Comparison of ENCODE assay signal across 10 mouse cellular contexts in genomic region chr9:35163011-35163690, GRCm38 (mm10). TPM values are rescaled to one million over a fixed set of nuclear protein-coding genes. Genes with fewer than 3 reads are reported as not detected.
DNase-seq lines count a peak whose midpoint lies in the region; ATAC-seq lines count a peak whose summit lies in the region.
"Had no signal": no experiment of that assay in that cellular context is flagged by ENCODE, and none has a peak within 500 bp of the region (broad histone marks: within the 10 kb centered on the region; RNA-seq: fewer than 3 reads in every experiment).

No protein-coding gene starts in this region.

- peak; percentile 61 to 62 for DNase-seq in layer of hippocampus, postnatal 10 days (ENCODE audit: low spot score in 2 of 2)
- no peak for DNase-seq in layer of hippocampus, adult 11-12 months (ENCODE audit: low spot score)
- DNase-seq in adrenal gland, postnatal 10 days: peak; percentile 68
- DNase-seq in cerebellum, adult 8-10 months: peak; percentile 74
- DNase-seq in heart, postnatal 4 days: peak; percentile 76
- DNase-seq in thymus, adult 18-20 months: no peak
- DNase-seq: midbrain, embryonic 14.5 days had no signal

- H3K9ac ChIP-seq in midbrain, embryonic 15.5 days: no peak overlapping the region
- H3K9ac ChIP-seq: embryonic facial prominence, embryonic 15.5 days had no signal

- H3K27ac ChIP-seq in midbrain, embryonic 15.5 days: no peak overlapping the region
- H3K27ac ChIP-seq: embryonic facial prominence, embryonic 15.5 days had no signal

- no peaks in the 10 kb centered on the region for H3K4me1 ChIP-seq in midbrain, embryonic 15.5 days

- H3K36me3 ChIP-seq in midbrain, embryonic 15.5 days (replicated peaks): no peaks in the 10 kb centered on the region
- H3K36me3 ChIP-seq: embryonic facial prominence, embryonic 15.5 days had no signal

- H3K4me2 ChIP-seq in midbrain, embryonic 15.5 days: no peak overlapping the region
- H3K4me2 ChIP-seq: embryonic facial prominence, embryonic 15.5 days had no signal

- no peak for ATAC-seq in granulocyte monocyte progenitor cell, adult 5-6 weeks (replicated peaks; ENCODE audit: poor library complexity, severe bottlenecking)
- ATAC-seq in midbrain, embryonic 15.5 days (replicated peaks): no peak

- no peaks in the 10 kb centered on the region for H3K9me3 ChIP-seq in midbrain, embryonic 15.5 days
- H3K9me3 ChIP-seq: embryonic facial prominence, embryonic 15.5 days had no signal

- H3K4me3 ChIP-seq in midbrain, embryonic 15.5 days: no peak overlapping the region
- H3K4me3 ChIP-seq: embryonic facial prominence, embryonic 15.5 days had no signal

- WGBS in midbrain, embryonic 15.5 days: 91% methylated on average over 11 of the region's 11 CpGs

- no peaks in the 10 kb centered on the region for H3K27me3 ChIP-seq in midbrain, embryonic 15.5 days (replicated peaks)
- H3K27me3 ChIP-seq: embryonic facial prominence, embryonic 15.5 days had no signal

RNA-seq across cellular contexts. Expression of gene Dcps, which starts 12.7 kb away (rescaled TPM):
- total RNA-seq in layer of hippocampus, postnatal 10 days (2021): 10 to 100 TPM; 15.3 to 19.7 TPM
- 10 to 100 TPM; 25.3 to 29.3 TPM for total RNA-seq in adrenal gland, postnatal 10 days (2021)
- total RNA-seq in heart, postnatal 4 days (2021): 10 to 100 TPM; 29.7 to 30.5 TPM
- 68.1 and 71.8 TPM in 2 replicates for total RNA-seq in granulocyte monocyte progenitor cell, adult 5-6 weeks (2014; fragmentation: Nextera tagmentation)
- total RNA-seq in granulocyte monocyte progenitor cell, adult 5-6 weeks (2017): 61.8 and 66.6 TPM in 2 replicates
- polyA plus RNA-seq in midbrain, embryonic 15.5 days (2015; fragmentation: Nextera tagmentation; extraction: Ambion mirVana): 80.3 and 81.2 TPM in 2 replicates

RNA-seq across cellular contexts. Expression of gene Srpr, which starts 36.8 kb away (rescaled TPM):
- total RNA-seq in layer of hippocampus, postnatal 10 days (2021): 10 to 100 TPM; 53.9 to 58.0 TPM
- total RNA-seq in adrenal gland, postnatal 10 days (2021): 100 to 1,000 TPM; 128 to 136 TPM
- 10 to 100 TPM; 93.2 to 95.3 TPM for total RNA-seq in heart, postnatal 4 days (2021)
- 71.1 and 86.8 TPM in 2 replicates for total RNA-seq in granulocyte monocyte progenitor cell, adult 5-6 weeks (2014; fragmentation: Nextera tagmentation)
- total RNA-seq in granulocyte monocyte progenitor cell, adult 5-6 weeks (2017): 75.6 and 85.4 TPM in 2 replicates
- polyA plus RNA-seq in midbrain, embryonic 15.5 days (2015; fragmentation: Nextera tagmentation; extraction: Ambion mirVana): 65.3 and 65.8 TPM in 2 replicates

RNA-seq across cellular contexts. Expression of gene Tirap, which starts 36.9 kb away (rescaled TPM):
- total RNA-seq in layer of hippocampus, postnatal 10 days (2021): 1 to 10 TPM; 2.4 to 3.4 TPM
- 1 to 10 TPM; 8.0 to 8.4 TPM for total RNA-seq in adrenal gland, postnatal 10 days (2021)
- total RNA-seq in heart, postnatal 4 days (2021): 1 to 10 TPM; 7.7 TPM
- 10.4 and 12.5 TPM in 2 replicates for total RNA-seq in granulocyte monocyte progenitor cell, adult 5-6 weeks (2014; fragmentation: Nextera tagmentation)
- 9.7 and 10.2 TPM in 2 replicates for total RNA-seq in granulocyte monocyte progenitor cell, adult 5-6 weeks (2017)
- polyA plus RNA-seq in midbrain, embryonic 15.5 days (2015; fragmentation: Nextera tagmentation; extraction: Ambion mirVana): 4.4 and 5.3 TPM in 2 replicates

RNA-seq across cellular contexts. Expression of gene St3gal4, which starts 44.1 kb away (rescaled TPM):
- 10 to 100 TPM; 18.8 to 22.1 TPM for total RNA-seq in layer of hippocampus, postnatal 10 days (2021)
- total RNA-seq in adrenal gland, postnatal 10 days (2021): 10 to 100 TPM; 39.2 to 40.2 TPM
- total RNA-seq in heart, postnatal 4 days (2021): 10 to 100 TPM; 34.4 to 38.0 TPM
- total RNA-seq in granulocyte monocyte progenitor cell, adult 5-6 weeks (2014; fragmentation: Nextera tagmentation): 39.2 and 44.6 TPM in 2 replicates
- total RNA-seq in granulocyte monocyte progenitor cell, adult 5-6 weeks (2017): 35.6 and 41.8 TPM in 2 replicates
- 13.0 and 14.3 TPM in 2 replicates for polyA plus RNA-seq in midbrain, embryonic 15.5 days (2015; fragmentation: Nextera tagmentation; extraction: Ambion mirVana)

RNA-seq across cellular contexts. Expression of gene Foxred1, which starts 47.7 kb away (rescaled TPM):
- total RNA-seq in layer of hippocampus, postnatal 10 days (2021): 10 to 100 TPM; 43.2 to 43.7 TPM
- 100 to 1,000 TPM in 1 of 2 experiments, 10 to 100 TPM in 1; 93.6 to 102 TPM for total RNA-seq in adrenal gland, postnatal 10 days (2021)
- total RNA-seq in heart, postnatal 4 days (2021): 10 to 100 TPM; 84.7 to 85.2 TPM
- 33.0 and 46.3 TPM in 2 replicates for total RNA-seq in granulocyte monocyte progenitor cell, adult 5-6 weeks (2014; fragmentation: Nextera tagmentation)
- total RNA-seq in granulocyte monocyte progenitor cell, adult 5-6 weeks (2017): 34.3 and 38.1 TPM in 2 replicates
- 49.6 and 51.8 TPM in 2 replicates for polyA plus RNA-seq in midbrain, embryonic 15.5 days (2015; fragmentation: Nextera tagmentation; extraction: Ambion mirVana)

Comparison
In these comparisons a context has a peak if more than half of its experiments do, and no peak if none do; other contexts are left out.
1. DNase-seq: peak in layer of hippocampus, postnatal 10 days (2 of 2), adrenal gland, postnatal 10 days (single experiment), cerebellum, adult 8-10 months (single experiment) and heart, postnatal 4 days (single experiment); none in layer of hippocampus, adult 11-12 months (single experiment) and thymus, adult 18-20 months (0 of 2).